Mouse (Mus musculus) liver, embryonic 14.5 days (tissue): Measurements from ENCODE around the gene Myt1l. TPM values are rescaled to one million over a fixed set of nuclear protein-coding genes. Genes with fewer than 3 reads are reported as not detected.

ENCODE experiments used
- ATAC-seq: fragments of 200-750 bp; cut with Nextera tagmentation; 2 replicates; pipeline ENCODE4 v1.8.0; 2017; ENCODE audit warnings: moderate number of reproducible peaks, mild to moderate bottlenecking, moderate library complexity; ENCODE audit not compliant: insufficient read depth
- DNase-seq, 3 experiments: peaks; one replicate each; pipeline ENCODE4 v3.0.0-alpha.2; 2012 to 2013; ENCODE audit warnings: low read depth in 3 of 3, low spot score in 3 of 3
- H3K27ac ChIP-seq: fragments of 300-500 bp; sonication (generic); 2 replicates; pipeline ENCODE4 v1.5.1; 2014; ENCODE audit warnings: moderate library complexity, mild to moderate bottlenecking, control low read depth, inconsistent platforms
- H3K27me3 ChIP-seq: fragments of 300-500 bp; sonication (generic); 2 replicates; pipeline ENCODE4 v1.6.1; 2014; ENCODE audit warnings: mild to moderate bottlenecking, low read length, moderate library complexity; ENCODE audit not compliant: control insufficient read depth, insufficient read depth
- H3K36me3 ChIP-seq: fragments of 300-500 bp; sonication (generic); replicated peaks from 2 replicates; pipeline ENCODE4 v1.6.1; 2014; ENCODE audit warnings: low read depth; ENCODE audit not compliant: control insufficient read depth, insufficient read depth
- H3K4me1 ChIP-seq, 2 experiments: fragments of 200-500 bp in 1 of 2; fragments of 300-500 bp in 1 of 2; sonication (generic) in 1 of 2; replicated peaks; 2 replicates each; pipeline ENCODE4 v1.6.1; 2012 to 2014; ENCODE audit warnings: antibody characterized with exemption in 1 of 2, inconsistent platforms in 1 of 2, low read length in 1 of 2; ENCODE audit not compliant: control insufficient read depth in 2 of 2, insufficient read depth in 2 of 2
- H3K4me2 ChIP-seq: fragments of 300-500 bp; sonication (generic); 2 replicates; pipeline ENCODE4 v1.6.1; 2014; ENCODE audit warnings: low read depth, mild to moderate bottlenecking, control low read depth, moderate library complexity
- H3K4me3 ChIP-seq, 2 experiments: fragments of 200-500 bp in 1 of 2; fragments of 300-500 bp in 1 of 2; sonication (generic) in 1 of 2; 2 replicates each; pipeline ENCODE4 v1.5.1; 2012 to 2014; ENCODE audit warnings: low read depth in 2 of 2, low read length in 2 of 2, mild to moderate bottlenecking in 2 of 2, control low read depth in 1 of 2, inconsistent platforms in 1 of 2, moderate library complexity in 1 of 2; ENCODE audit not compliant: insufficient read depth in 1 of 2
- H3K9ac ChIP-seq: fragments of 300-500 bp; sonication (generic); replicated peaks from 2 replicates; pipeline ENCODE4 v1.6.1; 2014; ENCODE audit warnings: mild to moderate bottlenecking, control low read depth, moderate library complexity
- H3K9me3 ChIP-seq: fragments of 300-500 bp; sonication (generic); 2 replicates; pipeline ENCODE4 v1.6.1; 2016; ENCODE audit warnings: low read length, mixed read lengths; ENCODE audit not compliant: control insufficient read depth
- CTCF ChIP-seq: IDR thresholded peaks from 2 replicates; pipeline ENCODE4 v1.5.1; 2016; ENCODE audit warnings: antibody characterized with exemption, low read depth, control low read depth
- EP300 ChIP-seq: IDR thresholded peaks from 2 replicates; pipeline ENCODE4 v1.6.1; 2016; ENCODE audit warnings: antibody characterized with exemption, low read depth
- WGBS: fragments of 180-500 bp; shearing (Covaris S2); extraction: QIAGEN DNeasy Blood & Tissue Kit; methylation state at CpG from one replicate; pipeline ENCODE4 v1.1.7; 2014; ENCODE audit not compliant: insufficient replicate concordance; 5-methylcytosine and 5-hydroxymethylcytosine counted together
- polyA plus RNA-seq, 2 experiments: library from polyadenylated mRNA; depleted of rRNA in 1 of 2; stranded (reverse) in 1 of 2; unstranded in 1 of 2; fragments of >200 nt; fragmentation: Nextera tagmentation in 1 of 2; extraction: Ambion mirVana in 1 of 2; gene quantifications; 2 replicates each; pipeline versions ENCODE4 v1.2.1 to v1.2.3; 2012 to 2014

Myt1l gene
- polyA plus RNA-seq, 2 experiments, result not detected

DNA sequence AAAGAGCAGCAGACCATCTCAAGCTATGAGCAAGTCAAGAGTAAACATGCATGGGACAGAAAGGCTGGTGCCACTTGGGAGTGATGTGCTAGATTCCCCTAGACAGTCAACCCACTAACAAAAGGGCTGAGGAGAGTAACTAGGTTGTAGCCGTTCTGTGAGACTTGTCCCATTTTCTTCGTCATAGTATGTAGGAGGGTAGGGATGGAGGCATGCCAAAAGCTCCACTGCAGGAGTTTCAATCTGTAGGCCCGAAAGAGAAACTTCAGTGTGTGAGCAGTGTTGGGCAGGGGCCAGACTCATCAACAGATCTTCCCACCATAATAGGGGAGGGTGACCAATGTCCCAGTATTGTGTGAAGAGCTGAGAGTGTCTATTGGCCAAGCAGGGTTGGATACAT, 178.9 kb downstream of the Myt1l start:
- no peak for TF ChIP-seq CTCF
- no peak for TF ChIP-seq EP300
- Histone ChIP-seq H3K36me3 (no peaks in the 10 kb centered on the region), H3K9me3 (no peaks in the 10 kb centered on the region), H3K4me3 (no peak overlapping the region), H3K27me3 (no peaks in the 10 kb centered on the region), H3K9ac (no peak overlapping the region), H3K4me2 (no peak overlapping the region), H3K4me1 (no peaks in the 10 kb centered on the region), H3K27ac (no peak overlapping the region)
- ATAC-seq, result no peak
- no peak for DNase-seq
- 49% methylated on average over 3 of the region's 3 CpGs for WGBS

DNA sequence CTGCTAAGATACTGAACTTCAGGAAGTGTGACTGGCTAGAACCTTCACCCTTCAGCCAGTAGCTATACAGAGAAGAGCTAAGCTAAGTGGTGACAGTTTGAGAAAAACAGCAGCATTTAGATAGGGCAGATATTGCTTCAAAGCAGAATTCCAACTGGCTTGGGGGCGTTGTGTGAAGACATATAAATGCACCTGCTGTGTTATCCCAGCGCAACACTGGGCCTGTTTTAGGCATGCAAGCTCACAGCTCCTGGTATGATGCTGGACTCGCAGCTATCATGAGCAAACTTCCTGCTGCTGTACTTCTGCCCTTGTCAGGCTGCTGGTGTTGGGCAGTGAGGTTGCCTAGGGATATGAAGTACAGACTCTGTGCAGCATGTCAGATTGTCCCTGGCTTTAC, 180.0 kb downstream of the Myt1l start:
- no peaks in the 10 kb centered on the region for H3K4me1 ChIP-seq
- H3K9me3 ChIP-seq, result no peaks in the 10 kb centered on the region
- no peak overlapping the region for H3K4me2 ChIP-seq
- no peak overlapping the region for H3K27ac ChIP-seq
- H3K36me3 ChIP-seq, result no peaks in the 10 kb centered on the region
- 45% methylated on average over 3 of the region's 3 CpGs for WGBS
- no peaks in the 10 kb centered on the region for H3K27me3 ChIP-seq
- H3K4me3 ChIP-seq, result no peak overlapping the region
- ATAC-seq (no peak), DNase-seq (no peak)
- no peak for TF ChIP-seq EP300
- no peak for TF ChIP-seq CTCF
- no peak overlapping the region for H3K9ac ChIP-seq

- H3K9ac ChIP-seq, result no peak overlapping the region
- H3K27me3 ChIP-seq, result no peaks in the 10 kb centered on the region
- 72% methylated on average over 15 of the region's 15 CpGs for WGBS
- no peaks in the 10 kb centered on the region for H3K36me3 ChIP-seq
- no peak for ATAC-seq
- no peak overlapping the region for H3K27ac ChIP-seq
- H3K4me1 ChIP-seq, result no peaks in the 10 kb centered on the region
- no peak overlapping the region for H3K4me3 ChIP-seq
- no peaks in the 10 kb centered on the region for H3K9me3 ChIP-seq
- TF ChIP-seq EP300, result no peak
- no peak for TF ChIP-seq CTCF
- DNase-seq, result no peak
- no peak overlapping the region for H3K4me2 ChIP-seq
Observed at GRCm38 (mm10) chr12:29712795-29713721, 184.9 kb downstream of the Myt1l start.

- no peak overlapping the region for H3K9ac ChIP-seq
- no peak for DNase-seq
- H3K9me3 ChIP-seq, result no peaks in the 10 kb centered on the region
- no peak overlapping the region for H3K27ac ChIP-seq
- no peak overlapping the region for H3K4me2 ChIP-seq
- TF ChIP-seq CTCF (no peak), EP300 (no peak)
- ATAC-seq, result no peak
- no peaks in the 10 kb centered on the region for H3K36me3 ChIP-seq
- H3K27me3 ChIP-seq, result no peaks in the 10 kb centered on the region
- 73% methylated on average over 17 of the region's 17 CpGs for WGBS
- no peak overlapping the region for H3K4me3 ChIP-seq
- H3K4me1 ChIP-seq, result no peaks in the 10 kb centered on the region
Observed at GRCm38 (mm10) chr12:29723722-29724338, 195.6 kb downstream of the Myt1l start.

- TF ChIP-seq EP300, result no peak
- no peak for TF ChIP-seq CTCF
- Histone ChIP-seq H3K4me2 (no peak overlapping the region), H3K36me3 (no peaks in the 10 kb centered on the region), H3K27ac (no peak overlapping the region), H3K9ac (no peak overlapping the region), H3K4me3 (no peak overlapping the region), H3K4me1 (no peaks in the 10 kb centered on the region), H3K27me3 (no peaks in the 10 kb centered on the region), H3K9me3 (no peaks in the 10 kb centered on the region)
- ATAC-seq, result no peak
- DNase-seq, result no peak
- WGBS, result 63% methylated on average over 2 of the region's 2 CpGs
Observed at GRCm38 (mm10) chr12:29728294-29728693, 200.1 kb downstream of the Myt1l start.
